Mouse (Mus musculus): Measurements from ENCODE around the gene BC004004.
"Not testable (repeated sequence)": the region's sequence is repeated elsewhere in the genome, so short reads cannot be mapped to it uniquely, and the experiment has no call there.

The BC004004 gene

GRCm38 (mm10) chr17:29347645-29348256 lies 79.2 kb downstream of the BC004004 start, which contains the start of gene Mtch1:
Gene Mtch1, minus strand, starts transcription at chr17:29347934.
- DNase-seq (ENCODE audit: low spot score in 2 of 2) = peak; percentile 99 to 100

- DNase-seq (ENCODE audit: low spot score in 2 of 2) = no peak
These were observed 80.4 kb downstream of the BC004004 start for GRCm38 (mm10) chr17:29348996-29349395.

- not testable (repeated sequence) for DNase-seq (ENCODE audit: low spot score in 2 of 2)
These were observed 82.5 kb downstream of the BC004004 start for GRCm38 (mm10) chr17:29351056-29351455.

GRCm38 (mm10) chr17:29355461-29355840 lies 86.9 kb downstream of the BC004004 start:
- DNase-seq (ENCODE audit: low spot score in 2 of 2) = no peak

GRCm38 (mm10) chr17:29355841-29356478 lies 87.4 kb downstream of the BC004004 start:
- DNase-seq (ENCODE audit: low spot score in 2 of 2) = no peak

GRCm38 (mm10) chr17:29356479-29356856 lies 87.9 kb downstream of the BC004004 start:
- DNase-seq (ENCODE audit: low spot score in 2 of 2) = no peak

- no peak for DNase-seq (ENCODE audit: low spot score in 2 of 2)
These were observed 88.3 kb downstream of the BC004004 start for GRCm38 (mm10) chr17:29356882-29357281.

GRCm38 (mm10) chr17:29358928-29359327 lies 90.3 kb downstream of the BC004004 start:
- no peak for DNase-seq (ENCODE audit: low spot score in 2 of 2)

- peak; percentile 76 to 80 for DNase-seq (ENCODE audit: low spot score in 2 of 2)
These were observed 92.2 kb downstream of the BC004004 start, which contains the start of gene Fgd2 for GRCm38 (mm10) chr17:29360761-29361221. Gene Fgd2, plus strand, starts transcription at chr17:29360914.

GRCm38 (mm10) chr17:29361982-29362691 lies 93.5 kb downstream of the BC004004 start:
- DNase-seq (ENCODE audit: low spot score in 2 of 2) = peak; percentile 75

GRCm38 (mm10) chr17:29363109-29363508 lies 94.5 kb downstream of the BC004004 start:
- peak; percentile 55 to 61 for DNase-seq (ENCODE audit: low spot score in 2 of 2)
